Mouse (Mus musculus) lung, postnatal 0 days (tissue): ENCODE results near the gene Zan.

Source experiments
- CTCF ChIP-seq: IDR thresholded peaks from 2 replicates; pipeline ENCODE4 v1.5.1; 2016; ENCODE audit warnings: antibody characterized with exemption, mild to moderate bottlenecking
- EP300 ChIP-seq: IDR thresholded peaks from 2 replicates; pipeline ENCODE4 v1.6.1; 2016; ENCODE audit warnings: antibody characterized with exemption, mild to moderate bottlenecking, control low read depth

DNA sequence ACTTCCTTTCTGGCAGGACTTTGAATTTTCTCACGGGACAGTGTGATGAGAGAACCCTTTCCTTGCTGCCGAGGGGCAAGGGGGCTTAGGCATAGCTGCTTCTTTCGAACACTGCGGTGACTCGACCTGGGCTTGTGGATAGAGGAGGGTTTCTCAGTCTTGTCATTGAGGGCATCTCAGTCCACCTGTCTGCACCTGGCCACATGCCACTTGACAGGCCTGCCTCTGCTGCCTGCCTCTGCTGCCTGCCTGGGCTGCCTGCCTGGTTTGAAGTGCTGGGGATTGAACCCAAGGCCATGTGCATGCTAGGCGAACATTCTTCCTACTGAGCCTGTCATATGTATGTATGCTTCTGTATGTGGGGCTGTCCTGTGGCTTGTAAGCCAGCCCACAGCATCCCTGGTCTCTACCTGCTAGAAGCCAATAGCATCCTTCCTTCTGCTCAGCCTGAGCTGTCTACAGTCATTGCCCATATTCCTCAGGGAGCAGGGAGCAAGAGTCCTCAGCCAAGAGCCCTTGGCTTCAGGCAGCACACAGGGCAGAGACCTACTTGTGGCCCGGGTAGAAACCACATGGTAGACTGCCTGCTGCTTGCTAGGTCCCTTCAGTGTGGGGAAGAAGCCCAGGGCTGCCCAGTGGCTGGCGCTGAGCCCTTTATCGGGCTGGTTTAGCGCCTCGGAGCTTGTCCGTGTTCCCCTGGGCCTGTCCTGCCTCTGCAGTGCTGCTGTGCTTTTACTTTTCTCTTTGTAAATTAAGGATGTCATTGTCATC lies 37.3 kb upstream of the Zan start:
- no peak for TF ChIP-seq EP300
- TF ChIP-seq CTCF: no peak
